Mouse (Mus musculus) kidney, postnatal 14 days (tissue): Measurements from ENCODE around the gene Cfap44.

Source experiments
- DNase-seq: peaks from one replicate; pipeline ENCODE4 v3.0.0; 2022; ENCODE audit warnings: mixed read lengths

Cfap44 gene

DNA sequence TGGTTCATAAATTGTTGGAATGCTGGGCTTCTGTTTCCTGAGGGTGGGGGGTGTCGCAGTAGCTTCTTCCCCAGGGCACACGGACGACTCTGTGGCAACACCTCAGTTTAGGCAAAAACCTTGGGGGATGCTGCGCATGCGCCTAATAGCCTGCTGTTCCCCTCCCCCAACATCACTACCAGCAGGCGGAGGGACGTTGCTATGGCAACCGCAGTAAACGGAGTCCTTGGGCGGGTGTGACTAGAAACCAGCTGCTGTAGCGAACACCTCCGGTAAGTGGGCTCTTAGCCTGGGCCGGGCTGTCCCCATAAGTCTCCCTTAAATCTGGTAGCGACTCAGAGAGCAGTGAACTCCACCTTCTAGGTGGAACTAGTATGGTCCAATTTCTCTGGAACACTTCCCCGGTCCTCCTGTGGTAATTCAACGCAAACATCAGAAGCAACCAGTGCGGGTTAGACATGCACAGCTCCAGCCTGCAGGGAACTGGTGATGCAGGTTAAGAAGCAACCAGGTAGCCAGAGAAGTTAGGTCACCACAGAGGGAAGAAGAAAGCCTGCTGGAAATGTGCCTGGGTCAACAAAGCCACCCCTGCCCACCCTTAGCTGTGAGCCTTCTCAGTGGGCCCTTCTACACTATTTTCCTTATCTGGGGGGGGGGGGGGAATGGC, at the start of gene Cfap44:
Gene Cfap44 (plus strand): TSS at position 220 of the 667 bp plus-strand sequence.
- DNase-seq: peak; percentile 84

DNA sequence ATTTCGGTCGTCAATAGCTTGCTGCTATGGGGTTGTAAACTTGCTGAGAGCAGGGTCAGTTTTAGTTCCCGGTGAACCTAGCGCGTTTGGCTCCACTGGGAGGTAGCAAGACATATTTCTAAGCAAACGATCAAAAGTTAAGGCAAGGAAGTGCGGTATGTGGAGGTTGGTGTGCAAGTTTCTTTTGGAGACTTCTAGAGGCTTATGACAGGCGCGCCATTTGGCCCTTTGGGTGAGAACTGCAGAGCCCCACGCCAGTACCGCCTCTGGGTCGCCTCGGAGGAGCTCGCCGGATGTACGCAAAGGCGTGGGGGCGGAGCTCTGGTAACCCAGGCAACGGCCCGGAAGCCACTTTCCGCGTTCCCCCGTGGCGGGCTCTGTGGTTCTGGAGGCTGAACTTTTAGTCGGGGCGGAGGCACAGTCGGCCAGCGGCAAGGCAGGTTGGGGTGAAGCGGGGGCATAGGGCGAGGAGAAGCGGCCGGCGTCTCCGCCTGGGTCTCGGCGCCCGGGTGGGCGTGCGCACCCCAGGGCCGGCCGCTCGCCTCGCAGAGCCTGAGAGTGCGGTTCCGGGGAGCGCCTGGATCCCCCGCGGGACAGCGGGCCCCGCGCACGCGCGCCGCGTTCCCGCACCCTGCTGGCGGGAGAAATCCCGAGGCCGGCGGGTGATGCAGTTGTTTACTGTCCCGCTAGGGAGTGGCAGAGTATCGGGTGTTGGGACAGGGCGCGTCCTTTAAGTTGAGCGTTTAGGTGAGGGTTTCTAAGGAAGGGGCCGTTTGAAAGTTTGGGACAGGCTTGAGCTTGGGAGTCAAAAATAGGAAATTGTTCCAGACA, 47.3 kb upstream of the Cfap44 start, which contains the start of gene Spice1:
Gene Spice1 (plus strand): TSS at position 51 of the 831 bp plus-strand sequence.
- DNase-seq: peak; percentile 98

DNA sequence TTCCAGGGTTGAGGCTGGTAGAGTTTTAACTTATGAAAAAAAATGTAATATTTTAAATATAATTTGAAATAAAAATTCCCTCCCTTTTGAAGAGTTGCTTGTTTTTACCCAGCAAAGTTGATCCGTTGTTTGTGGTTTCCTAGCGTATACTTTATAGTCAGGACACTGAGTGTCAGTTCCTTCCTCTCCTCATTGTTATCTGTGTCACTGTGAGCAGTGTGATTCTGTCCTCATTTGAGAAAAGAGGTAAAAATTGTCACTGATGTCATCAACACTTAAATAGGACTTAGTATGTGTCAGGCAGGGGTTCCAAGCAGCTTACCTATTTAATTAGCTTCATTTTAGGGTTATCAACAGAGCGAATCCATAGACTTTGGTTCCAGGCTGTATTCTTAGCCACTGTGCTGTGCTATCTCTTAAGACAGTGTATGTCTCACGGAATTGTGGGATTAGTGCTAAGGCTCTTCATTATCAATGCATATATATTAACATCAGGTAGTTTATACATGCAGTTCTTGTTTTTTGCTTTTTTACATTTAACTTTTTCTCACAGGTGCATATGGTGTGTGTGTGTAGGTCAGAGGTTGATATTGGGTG, 44.7 kb upstream of the Cfap44 start:
- DNase-seq: no peak

DNA sequence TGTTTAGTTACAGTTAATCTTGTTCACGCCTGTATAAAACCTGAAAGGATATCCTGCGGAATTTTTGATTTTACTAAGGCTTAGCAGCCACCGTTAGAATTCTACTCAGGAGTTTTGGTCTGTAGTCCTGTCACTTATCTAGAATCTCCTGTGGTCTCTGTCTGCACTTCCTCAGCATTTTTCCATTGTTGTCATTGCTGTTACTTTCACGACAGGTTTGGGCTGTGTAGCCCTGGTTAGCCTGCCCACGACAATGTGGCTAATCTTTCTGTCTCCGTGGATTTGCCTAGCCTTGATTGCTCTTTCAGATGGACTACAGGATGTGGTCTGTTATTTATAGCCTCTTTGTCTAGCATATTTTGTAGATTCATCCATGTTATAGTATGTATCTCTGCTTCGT, 38.3 kb upstream of the Cfap44 start:
- DNase-seq: no peak

DNA sequence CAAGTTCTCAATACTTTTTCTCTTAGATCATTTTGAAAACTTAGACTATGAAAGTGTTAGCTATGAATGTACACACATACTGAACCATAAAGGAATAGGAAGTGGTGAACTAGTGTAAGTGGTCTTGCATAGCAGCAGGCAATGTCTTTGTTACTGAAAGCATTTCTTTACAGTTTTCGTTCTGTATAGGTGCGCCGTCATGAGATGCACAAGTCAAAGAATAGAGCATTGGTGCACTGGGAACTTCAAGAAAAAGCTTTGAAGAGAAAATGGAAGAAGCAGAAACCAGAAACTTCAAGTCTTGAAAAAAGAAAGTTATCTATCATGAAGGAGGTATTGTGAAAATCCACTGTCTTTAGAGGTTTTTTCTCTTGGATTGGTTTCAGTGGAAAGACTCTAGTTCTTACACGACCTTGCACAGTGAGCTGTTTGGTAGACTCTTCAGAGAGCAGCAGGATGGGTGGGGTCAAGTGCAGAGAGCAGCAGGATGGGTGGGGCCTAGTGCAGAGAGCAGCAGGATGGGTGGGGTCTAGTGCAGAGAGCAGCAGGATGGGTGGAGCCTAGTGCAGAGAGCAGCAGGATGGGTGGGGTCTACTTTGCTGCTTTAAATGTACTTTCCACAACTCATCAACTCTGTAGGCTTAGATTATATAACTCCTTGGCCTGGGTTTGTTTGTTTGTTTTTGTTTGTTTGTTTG, 36.9 kb upstream of the Cfap44 start:
- DNase-seq: peak; percentile 51

DNA sequence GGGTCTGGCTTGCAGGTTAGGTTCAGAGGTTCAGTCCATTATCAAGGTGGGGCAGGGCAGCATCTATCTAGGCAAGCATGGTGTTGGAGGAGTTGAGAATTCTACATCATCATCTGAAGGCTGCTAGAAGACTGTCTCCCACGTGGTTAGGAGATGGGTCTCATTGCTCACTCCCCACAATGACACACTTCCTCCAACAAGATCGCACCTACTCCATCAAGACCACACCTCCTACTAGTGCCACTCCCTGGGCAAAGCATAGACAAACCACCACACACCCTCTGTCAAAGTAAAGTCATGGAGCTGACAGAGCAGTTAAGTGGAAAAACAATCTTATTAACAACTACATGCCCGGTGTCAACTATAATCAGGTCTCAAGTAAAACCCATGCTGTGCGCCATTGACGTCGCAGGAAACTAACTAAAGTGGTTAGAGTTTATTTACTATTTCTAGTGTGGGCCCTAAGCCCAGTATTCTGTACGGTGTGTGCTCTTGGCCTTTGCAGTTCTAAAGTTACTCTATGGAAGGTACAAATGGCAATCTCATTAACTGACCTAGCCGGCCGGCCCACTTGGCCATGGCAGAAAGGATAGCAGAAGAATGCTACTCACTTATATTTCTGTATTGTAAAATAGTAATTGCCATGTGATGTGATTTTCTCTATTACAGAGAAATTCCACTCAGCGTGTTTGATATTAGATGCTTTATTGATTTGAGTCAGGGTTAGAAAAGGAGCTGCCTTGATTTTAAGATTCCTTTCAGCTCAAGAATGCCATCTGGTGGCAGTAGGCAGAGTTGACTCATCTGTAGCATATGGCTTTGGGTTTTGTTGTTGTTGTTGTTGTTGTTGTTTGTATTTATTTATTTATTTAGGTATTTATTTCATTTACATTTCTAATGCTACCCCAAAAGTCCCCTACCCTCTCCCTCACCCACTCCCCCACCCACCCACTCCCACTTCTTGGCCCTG, 32.4 kb upstream of the Cfap44 start:
- peak; percentile 48 for DNase-seq

DNA sequence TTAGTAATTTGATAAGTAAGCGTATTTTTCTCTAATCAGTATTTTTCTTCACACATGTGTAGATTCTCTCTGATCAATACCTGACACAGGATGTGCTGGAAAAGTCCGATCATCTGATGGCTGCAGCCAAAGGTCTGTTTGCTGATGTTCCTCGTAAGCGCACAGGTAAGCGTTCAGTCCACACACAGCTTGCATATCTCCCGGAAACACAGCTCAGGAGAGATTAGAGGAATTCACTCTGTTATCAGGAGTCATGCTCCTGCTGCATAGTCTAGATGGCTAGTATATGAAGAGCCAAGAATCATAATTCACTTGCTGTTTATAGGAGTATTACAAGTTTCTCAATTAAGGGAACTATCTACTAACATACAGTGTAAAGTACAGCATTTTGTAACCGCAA, 29.1 kb upstream of the Cfap44 start:
- no peak for DNase-seq

DNA sequence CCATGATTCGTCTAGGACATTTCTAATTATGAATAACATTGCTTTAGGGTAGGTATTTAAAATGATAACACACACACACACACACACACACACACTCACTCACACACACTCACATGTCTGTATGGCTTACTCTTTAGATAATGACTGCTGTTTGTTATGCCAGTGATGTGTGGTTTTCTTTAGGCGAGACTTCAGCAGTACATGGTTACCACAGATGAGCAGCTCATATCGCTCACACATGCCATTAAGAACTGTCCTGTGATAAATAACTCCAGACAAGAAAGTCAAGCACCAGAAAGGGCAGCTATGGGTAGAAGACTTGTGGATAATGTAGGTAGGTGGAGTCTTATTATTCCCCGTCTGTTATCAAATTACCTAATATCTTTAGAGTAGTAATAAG, 19.1 kb upstream of the Cfap44 start:
- no peak for DNase-seq

DNA sequence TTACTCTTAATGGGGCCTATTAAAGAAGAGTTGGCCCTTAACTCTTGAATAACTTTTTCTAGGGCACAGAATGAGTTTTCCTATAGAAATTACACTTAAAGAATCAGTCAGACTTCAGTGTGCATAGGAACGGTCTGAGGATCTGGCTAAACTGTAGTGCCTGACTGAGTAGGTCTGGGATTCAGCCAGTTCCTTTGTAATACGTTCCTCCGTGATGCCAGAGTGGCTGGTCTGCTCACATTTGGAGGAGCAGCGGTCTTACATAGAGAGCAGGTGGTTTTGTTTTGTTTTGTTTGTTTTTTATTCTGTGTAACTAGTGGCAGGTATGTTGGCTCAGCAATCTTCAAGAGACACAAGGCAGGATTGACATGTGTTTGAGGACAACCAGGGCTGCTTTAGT, 14.6 kb upstream of the Cfap44 start:
- no peak for DNase-seq

DNA sequence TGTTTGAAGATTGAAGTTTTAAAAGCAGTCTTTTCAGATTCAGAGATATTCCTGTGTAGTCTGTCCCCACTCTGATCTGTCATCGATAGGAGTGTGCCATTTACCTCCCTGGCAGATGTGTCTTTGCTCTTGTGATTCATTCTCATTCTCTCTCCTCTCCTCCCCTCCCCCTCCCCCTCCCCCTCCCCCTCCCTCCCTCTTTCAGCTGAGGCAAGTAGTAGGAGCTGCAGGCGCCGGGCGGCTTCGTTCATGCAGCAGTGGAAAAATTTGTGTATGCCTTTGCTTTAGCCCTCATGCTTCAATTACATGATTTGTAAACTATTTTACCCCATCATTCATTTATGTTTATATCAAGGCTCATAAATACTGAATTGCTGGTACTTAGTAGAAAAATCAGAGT, 13.0 kb upstream of the Cfap44 start:
- DNase-seq: no peak

DNA sequence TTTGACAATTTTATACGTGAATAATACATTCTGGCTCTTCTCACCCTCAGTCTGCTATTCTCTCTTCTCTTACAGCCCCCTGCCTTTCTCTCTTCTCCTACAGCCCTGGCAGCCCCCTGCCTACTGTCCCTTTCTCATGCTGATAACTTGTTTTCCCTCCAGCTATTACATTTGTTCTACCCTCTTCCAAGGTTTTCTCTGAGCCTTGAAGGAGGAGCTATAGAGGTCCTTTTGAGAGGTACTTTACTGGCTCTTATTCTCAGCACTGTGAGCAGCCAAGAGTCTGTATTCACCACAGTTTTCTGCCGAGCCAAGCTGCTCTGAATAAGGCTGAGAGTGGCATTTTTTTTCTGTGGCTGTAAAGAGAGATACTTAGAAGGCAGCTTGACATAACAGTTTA, 11.0 kb upstream of the Cfap44 start:
- DNase-seq: no peak

DNA sequence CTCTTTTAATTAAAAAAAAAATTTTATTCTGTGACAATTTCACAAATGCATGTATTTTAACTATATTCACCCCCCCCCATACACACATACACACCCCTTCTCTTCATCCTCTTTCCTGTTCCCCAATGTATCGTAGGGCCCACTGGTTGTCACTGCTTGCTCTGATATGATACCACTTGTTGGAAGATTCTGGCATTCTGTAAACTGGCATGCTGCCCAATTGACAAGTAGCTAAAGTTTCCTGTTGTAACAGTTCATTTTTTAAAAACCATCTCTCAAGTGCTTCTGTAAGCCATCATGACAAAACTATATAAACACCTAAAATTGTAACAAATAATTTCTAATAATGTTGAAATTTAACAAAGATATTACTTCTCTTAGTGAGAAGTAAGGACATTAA, 10.3 kb upstream of the Cfap44 start:
- no peak for DNase-seq

DNA sequence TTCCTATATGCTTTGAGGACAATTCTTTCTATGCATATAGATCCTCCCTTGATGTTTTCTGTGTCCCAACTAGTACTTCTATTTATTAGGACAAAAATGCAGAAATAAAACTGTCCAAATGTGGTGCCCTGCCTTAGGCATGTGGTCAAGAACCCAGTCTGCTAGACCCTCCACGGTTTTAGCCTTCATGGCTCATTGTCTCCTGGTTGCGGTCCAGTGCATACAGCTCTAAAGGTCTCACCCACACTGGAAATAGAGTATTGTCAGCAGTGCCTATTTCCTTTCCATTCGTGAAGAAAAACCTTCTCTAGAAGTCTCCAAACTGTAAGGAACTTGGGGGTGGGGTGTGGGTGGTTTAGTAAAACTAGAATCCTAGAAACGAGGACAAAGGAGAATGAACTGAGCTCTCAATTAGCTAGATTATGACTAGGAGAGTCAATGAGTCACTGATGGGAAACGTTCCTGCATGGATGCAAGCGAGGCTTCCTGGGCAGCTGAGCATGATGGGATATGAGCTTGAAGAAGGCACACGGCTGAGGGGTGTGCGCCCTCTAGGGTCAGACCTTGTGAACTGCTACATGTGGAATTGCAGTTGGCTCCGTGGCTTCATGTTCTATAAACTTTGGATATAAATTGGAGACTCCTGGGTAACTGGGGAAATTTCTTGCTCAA, 2.6 kb upstream of the Cfap44 start:
- DNase-seq: peak; percentile 47

DNA sequence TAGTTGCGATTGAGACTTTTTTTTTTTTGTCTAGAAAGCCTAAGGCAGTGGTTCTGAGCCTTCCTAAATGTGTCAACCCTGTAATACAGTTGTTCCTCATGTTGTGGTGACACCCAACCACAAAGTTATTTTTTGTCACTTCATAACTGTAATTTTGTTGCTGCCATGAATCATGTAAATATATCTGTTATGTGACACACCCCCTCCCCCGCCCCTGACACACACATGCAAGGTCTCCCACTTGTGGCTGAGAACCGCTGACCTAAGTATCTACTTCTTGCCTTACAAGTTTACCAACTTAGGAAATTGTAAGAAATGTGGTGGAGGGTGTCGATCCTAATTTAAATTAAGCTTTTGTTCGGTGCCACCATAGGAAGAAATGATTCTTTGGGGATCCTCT, 10.3 kb downstream of the Cfap44 start:
- DNase-seq: no peak

DNA sequence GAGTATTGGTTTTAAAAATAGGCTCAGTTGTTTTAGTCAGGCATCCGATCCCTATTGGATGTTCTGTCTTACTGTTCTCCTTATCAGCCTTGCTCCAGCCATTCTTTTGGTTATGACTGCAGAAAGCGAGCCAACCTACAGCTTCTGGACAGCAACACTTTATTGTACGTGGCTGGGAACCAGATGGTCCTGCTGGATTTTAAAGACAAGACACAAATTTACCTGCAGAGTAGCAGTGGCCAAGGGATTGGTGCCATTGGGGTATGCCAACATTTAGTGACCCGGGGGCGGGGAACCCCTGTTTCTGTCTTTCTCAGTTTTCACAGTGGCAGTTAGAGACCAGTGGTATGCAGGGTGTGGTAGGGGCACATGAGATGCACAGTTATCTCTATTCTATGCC, 12.6 kb downstream of the Cfap44 start:
- DNase-seq: no peak

DNA sequence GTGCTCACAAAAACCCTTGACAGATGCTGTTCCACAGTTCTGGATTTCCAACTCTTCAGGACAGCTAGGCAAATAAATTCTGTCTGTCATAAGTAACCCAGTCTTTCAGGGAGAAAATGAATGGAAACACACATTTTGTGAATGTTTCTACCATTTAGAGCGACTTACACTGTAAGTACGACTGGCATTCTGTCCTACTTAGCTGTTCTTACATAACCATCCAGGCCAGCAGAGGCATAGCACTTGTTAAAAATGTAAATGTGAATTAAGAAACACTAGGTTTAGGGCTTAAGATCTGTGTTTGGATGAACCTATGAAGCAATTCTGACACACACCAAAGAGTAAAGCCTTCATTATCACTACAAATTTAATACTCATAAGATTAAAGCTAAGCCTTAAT, 13.7 kb downstream of the Cfap44 start:
- no peak for DNase-seq

DNA sequence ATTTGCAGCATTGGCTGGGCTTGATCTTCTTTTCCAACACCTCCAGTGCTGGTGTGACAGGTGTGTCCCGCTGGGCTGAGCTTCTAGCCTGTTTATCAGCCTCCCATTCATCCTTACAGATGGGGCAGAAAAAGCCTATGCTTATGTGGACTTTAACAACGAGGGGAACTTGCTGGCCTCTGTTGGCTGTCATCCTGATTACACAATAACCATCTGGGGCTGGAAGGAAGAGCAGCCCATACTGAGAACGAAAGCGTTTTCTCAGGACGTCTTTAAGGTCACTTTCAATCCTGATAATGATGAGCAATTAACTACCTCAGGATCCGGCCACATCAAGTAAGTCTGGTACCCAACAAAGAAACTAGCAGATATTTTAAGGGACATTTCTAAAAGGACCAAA, 15.6 kb downstream of the Cfap44 start:
- no peak for DNase-seq

DNA sequence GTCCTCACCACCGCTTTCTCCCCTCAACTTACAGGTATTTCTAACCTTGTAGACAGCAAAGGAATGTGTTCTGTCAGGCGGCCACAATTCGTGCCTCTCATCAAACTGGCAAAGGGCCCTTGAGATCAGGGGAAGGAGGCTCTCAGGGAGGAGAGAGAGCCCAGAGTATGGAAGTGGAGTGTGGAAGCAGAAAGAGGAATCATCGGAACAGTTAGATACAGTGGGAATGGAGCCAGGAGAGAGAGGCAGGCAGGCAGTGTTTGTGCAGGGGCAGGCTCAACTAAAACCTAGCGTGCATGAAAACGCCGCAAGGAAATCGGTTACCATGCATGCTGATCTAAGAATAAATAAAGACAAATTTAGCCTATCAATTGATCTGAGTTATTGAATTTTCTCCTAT, 23.0 kb downstream of the Cfap44 start:
- DNase-seq: no peak

DNA sequence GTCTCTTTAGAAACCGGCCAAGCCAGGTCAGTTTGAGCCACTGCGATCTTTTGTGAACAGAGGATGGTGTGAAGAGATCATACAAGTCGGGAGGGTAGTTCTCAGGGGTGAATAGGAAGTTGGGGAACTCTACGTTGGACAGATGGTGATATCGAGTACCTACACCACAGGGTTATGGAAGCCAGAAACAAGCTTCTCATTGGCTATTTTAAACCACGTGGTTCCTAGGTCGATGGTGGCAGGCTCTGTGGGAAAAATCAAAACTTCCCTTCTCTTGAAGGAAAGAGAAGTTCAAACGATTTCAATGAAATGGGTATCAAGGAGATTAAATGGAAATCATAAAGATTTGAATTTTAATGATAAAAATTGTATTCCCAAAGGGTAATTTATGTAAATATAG, 27.1 kb downstream of the Cfap44 start:
- no peak for DNase-seq

DNA sequence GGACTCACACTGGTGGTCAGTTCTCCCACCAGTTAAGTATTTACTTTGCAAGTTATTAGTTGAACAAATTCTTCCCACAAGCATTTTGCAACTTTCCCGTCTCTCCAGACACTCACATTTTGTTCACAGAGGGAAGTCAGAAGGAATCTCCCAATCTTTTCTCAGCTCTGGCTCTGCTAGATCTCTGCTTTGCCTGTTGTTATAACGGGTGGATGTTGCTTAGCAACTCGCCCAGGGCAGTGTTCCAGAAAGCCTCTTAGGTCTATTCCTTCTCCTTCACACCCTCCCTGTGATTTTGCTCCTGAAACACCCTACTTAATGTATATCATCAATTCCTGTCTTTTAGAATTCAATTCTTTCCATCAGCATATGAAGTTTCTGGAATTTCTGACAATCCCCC, 28.9 kb downstream of the Cfap44 start:
- DNase-seq: no peak

DNA sequence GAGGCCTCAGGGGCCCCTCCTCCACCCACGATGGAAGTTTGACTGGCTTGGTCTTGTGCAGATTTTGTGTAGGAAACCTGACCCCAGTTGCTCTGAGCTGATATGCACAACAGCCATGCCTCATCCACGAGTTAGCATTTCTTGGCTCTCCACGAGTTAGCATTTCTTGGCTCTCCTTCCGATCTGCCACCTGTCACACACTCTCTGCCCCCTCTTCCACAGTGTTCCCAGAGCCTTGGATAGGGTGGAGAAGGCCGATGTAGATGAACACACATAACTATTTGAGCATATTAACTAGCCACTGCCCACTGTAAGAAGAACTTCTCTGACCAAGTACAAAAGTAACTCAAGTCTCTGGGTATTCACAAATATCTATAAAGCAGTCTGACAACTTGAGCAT, 33.9 kb downstream of the Cfap44 start:
- no peak for DNase-seq

DNA sequence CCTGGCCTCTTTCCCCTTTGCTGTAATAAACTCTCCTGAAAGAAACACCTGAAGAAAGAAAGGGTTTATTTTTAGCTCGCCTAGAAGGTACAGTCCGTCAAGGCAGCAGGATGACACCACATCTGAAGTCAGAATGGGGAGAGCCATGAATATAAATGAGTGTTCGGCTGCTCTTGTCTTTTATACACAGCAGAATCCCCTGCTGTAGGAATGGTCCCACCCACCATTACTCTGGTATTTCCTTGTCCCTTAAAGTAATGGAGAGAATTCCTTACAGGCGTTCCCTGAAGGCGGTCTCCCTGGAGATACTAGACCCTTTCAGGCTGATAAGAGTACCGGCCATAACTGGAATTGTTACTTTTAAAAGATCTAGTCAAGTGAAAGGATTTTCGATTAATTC, 35.4 kb downstream of the Cfap44 start:
- no peak for DNase-seq
